Mouse (Mus musculus) layer of hippocampus, adult 2 months (tissue): Measurements from ENCODE around the gene Senp7. TPM values are rescaled to one million over a fixed set of nuclear protein-coding genes. Genes with fewer than 3 reads are reported as not detected.
"Not testable (repeated sequence)": the region's sequence is repeated elsewhere in the genome, so short reads cannot be mapped to it uniquely, and the experiment has no call there.

Experiments used
- DNase-seq, 2 experiments: peaks; one replicate each; pipeline ENCODE4 v3.0.0; 2022; ENCODE audit warnings: low spot score in 2 of 2
- H3K27ac ChIP-seq: fragments of 200-600 bp; 2 replicates; pipeline ENCODE4 v1.8.1; 2022
- H3K4me3 ChIP-seq: fragments of 200-600 bp; 2 replicates; pipeline ENCODE4 v1.8.1; 2022; ENCODE audit warnings: mild to moderate bottlenecking
- CTCF ChIP-seq: fragments of 200-600 bp; conservative IDR thresholded peaks from 2 replicates; pipeline ENCODE4 v1.8.1; 2022; ENCODE audit warnings: antibody characterized with exemption, mild to moderate bottlenecking, moderate library complexity
- total RNA-seq, 2 experiments: library from RNA; stranded (reverse); gene quantifications; 2 replicates each; pipeline ENCODE4 v1.2.3; 2021

The Senp7 gene
- total RNA-seq, 2 experiments from 2014 or later, result 42.3 to 53.5 TPM

GRCm38 (mm10) chr16:56074122-56074521 lies 26.0 kb downstream of the Senp7 start:
- DNase-seq, result no peak
- no peak overlapping the region; the same call in 1 of the 2 replicates for H3K27ac ChIP-seq
- no peak overlapping the region for H3K4me3 ChIP-seq
- no peak for TF ChIP-seq CTCF

- peak overlapping the region; percentile 98 for H3K27ac ChIP-seq
Measured at GRCm38 (mm10) chr16:56074565-56074964, 26.4 kb downstream of the Senp7 start.

GRCm38 (mm10) chr16:56075222-56076111 lies 27.3 kb downstream of the Senp7 start:
- no peak for TF ChIP-seq CTCF
- peak; percentile 76 to 84 for DNase-seq
- peak overlapping the region; percentile 94 for H3K4me3 ChIP-seq
- H3K27ac ChIP-seq, result peak overlapping the region; percentile 98

More at GRCm38 (mm10) chr16:56074565-56074964, 26.4 kb downstream of the Senp7 start:
- no peak for TF ChIP-seq CTCF
- no peak for DNase-seq
- peak overlapping the region; percentile 94 for H3K4me3 ChIP-seq

- no peak for DNase-seq
- H3K4me3 ChIP-seq, result peak overlapping the region; percentile 94
- H3K27ac ChIP-seq, result peak overlapping the region; percentile 98
- no peak for TF ChIP-seq CTCF
Measured at GRCm38 (mm10) chr16:56076121-56076869, 28.2 kb downstream of the Senp7 start.

- H3K27ac ChIP-seq, result no peak overlapping the region
- DNase-seq, result no peak
- no peak for TF ChIP-seq CTCF
- H3K4me3 ChIP-seq, result no peak overlapping the region
Measured at GRCm38 (mm10) chr16:56079419-56079818, 31.3 kb downstream of the Senp7 start.

GRCm38 (mm10) chr16:56081691-56082090 lies 33.6 kb downstream of the Senp7 start:
- Histone ChIP-seq H3K4me3 (no peak overlapping the region), H3K27ac (no peak overlapping the region)
- TF ChIP-seq CTCF, result no peak
- no peak for DNase-seq

GRCm38 (mm10) chr16:56086336-56086735 lies 38.2 kb downstream of the Senp7 start:
- no peak for DNase-seq
- Histone ChIP-seq H3K27ac (no peak overlapping the region), H3K4me3 (no peak overlapping the region)
- TF ChIP-seq CTCF, result no peak

GRCm38 (mm10) chr16:56090385-56090784 lies 42.2 kb downstream of the Senp7 start:
- DNase-seq, result no peak
- no peak for TF ChIP-seq CTCF
- Histone ChIP-seq H3K4me3 (no peak overlapping the region), H3K27ac (no peak overlapping the region)

- not testable (repeated sequence) for H3K27ac ChIP-seq, DNase-seq
Measured at GRCm38 (mm10) chr16:56096401-56097018, 48.4 kb downstream of the Senp7 start.

GRCm38 (mm10) chr16:56115706-56116105 lies 67.6 kb downstream of the Senp7 start:
- Histone ChIP-seq H3K27ac (no peak overlapping the region), H3K4me3 (no peak overlapping the region)
- no peak for TF ChIP-seq CTCF
- no peak for DNase-seq

More at GRCm38 (mm10) chr16:56096401-56097018, 48.4 kb downstream of the Senp7 start:
- not testable (repeated sequence) for H3K4me3 ChIP-seq

- DNase-seq, result no peak
- Histone ChIP-seq H3K27ac (no peak overlapping the region), H3K4me3 (no peak overlapping the region)
- TF ChIP-seq CTCF, result no peak
Measured at GRCm38 (mm10) chr16:56116155-56116554, 68.0 kb downstream of the Senp7 start.

GRCm38 (mm10) chr16:56117327-56118180 lies 69.4 kb downstream of the Senp7 start:
- DNase-seq, result no peak
- TF ChIP-seq CTCF, result no peak
- no peak overlapping the region for H3K27ac ChIP-seq
- H3K4me3 ChIP-seq, result no peak overlapping the region
